Mouse (Mus musculus) fibroblast of lung, adult 2 months (primary cell): ENCODE results near the gene Pou2f2.

Experiments
- DNase-seq: peaks from one replicate; pipeline ENCODE4 v3.0.0-alpha.2; 2011; ENCODE audit warnings: low read depth

Pou2f2 gene

GRCm38 (mm10) chr7:25179606-25180161 is at the start of gene Pou2f2:
Gene Pou2f2, minus strand, starts transcription at chr7:25179726.
- no peak for DNase-seq

- no peak for DNase-seq
These were observed 48.2 kb upstream of the Pou2f2 start for GRCm38 (mm10) chr7:25227523-25228300.

- DNase-seq: no peak
These were observed 42.9 kb upstream of the Pou2f2 start for GRCm38 (mm10) chr7:25222275-25222967.

GRCm38 (mm10) chr7:25221102-25221883 is 41.8 kb upstream of the Pou2f2 start, which contains the start of gene Zfp526:
Gene Zfp526, plus strand, starts transcription at chr7:25221425.
- DNase-seq: peak; percentile 95

GRCm38 (mm10) chr7:25220457-25221101 is 41.1 kb upstream of the Pou2f2 start, which contains the start of gene Dedd2:
Gene Dedd2, minus strand, starts transcription at chr7:25220615.
- no peak for DNase-seq

- peak; percentile 91 for DNase-seq
These were observed 40.4 kb upstream of the Pou2f2 start for GRCm38 (mm10) chr7:25219756-25220456.

- no peak for DNase-seq
These were observed 39.9 kb upstream of the Pou2f2 start for GRCm38 (mm10) chr7:25219416-25219750.

GRCm38 (mm10) chr7:25218705-25219415 is 39.3 kb upstream of the Pou2f2 start:
- no peak for DNase-seq

- DNase-seq: no peak
These were observed 38.3 kb upstream of the Pou2f2 start for GRCm38 (mm10) chr7:25217653-25218395.

GRCm38 (mm10) chr7:25214172-25214571 is 34.6 kb upstream of the Pou2f2 start:
- DNase-seq: no peak

- DNase-seq: no peak
These were observed 33.6 kb upstream of the Pou2f2 start for GRCm38 (mm10) chr7:25213099-25213498.

- DNase-seq: no peak
These were observed 31.0 kb upstream of the Pou2f2 start for GRCm38 (mm10) chr7:25210482-25210881.

GRCm38 (mm10) chr7:25209161-25209622 is 29.7 kb upstream of the Pou2f2 start:
- DNase-seq: no peak

GRCm38 (mm10) chr7:25206094-25206830 is 26.7 kb upstream of the Pou2f2 start:
- DNase-seq: no peak

- no peak for DNase-seq
These were observed 26.0 kb upstream of the Pou2f2 start for GRCm38 (mm10) chr7:25205355-25206093.

- DNase-seq: no peak
These were observed 24.1 kb upstream of the Pou2f2 start for GRCm38 (mm10) chr7:25203624-25204023.

GRCm38 (mm10) chr7:25197384-25198018 is 18.0 kb upstream of the Pou2f2 start:
- no peak for DNase-seq

GRCm38 (mm10) chr7:25196107-25196506 is 16.6 kb upstream of the Pou2f2 start:
- no peak for DNase-seq
